Mouse (Mus musculus) C2C12 (cell line): ENCODE data around the gene Mrpl49.

ENCODE experiments used
- CTCF ChIP-seq: IDR thresholded peaks from one replicate; pipeline ENCODE4 v1.5.1; 2011; ENCODE audit not compliant: control insufficient read depth, insufficient read depth, insufficient read length
- FOSL1 ChIP-seq: IDR thresholded peaks from one replicate; pipeline ENCODE4 v1.8.0; 2011; ENCODE audit warnings: mild to moderate bottlenecking, low read length; ENCODE audit not compliant: poor library complexity, insufficient read depth, severe bottlenecking
- MAX ChIP-seq: IDR thresholded peaks from one replicate; pipeline ENCODE4 v1.6.1; 2011; ENCODE audit warnings: mild to moderate bottlenecking, control low read depth
- MYOD1 ChIP-seq: IDR thresholded peaks from one replicate; pipeline ENCODE4 v1.6.1; 2011; ENCODE audit warnings: low read depth; ENCODE audit not compliant: control insufficient read depth, insufficient read length
- USF1 ChIP-seq: IDR thresholded peaks from one replicate; pipeline ENCODE4 v1.6.1; 2011; ENCODE audit warnings: low read depth, mild to moderate bottlenecking, control low read depth, moderate library complexity

- TF ChIP-seq CTCF (no peak), FOSL1 (no peak), USF1 (no peak), MAX (no peak), MYOD1 (no peak)
Measured at GRCm38 (mm10) chr19:6088841-6089240, 31.3 kb upstream of the Mrpl49 start.
